Mouse (Mus musculus) layer of hippocampus, postnatal 36 days (tissue): ENCODE results near the gene Clhc1. TPM values are rescaled to one million over a fixed set of nuclear protein-coding genes. Genes with fewer than 3 reads are reported as not detected.
A peak's percentile ranks its signal among the peaks of the same experiment; 100 is the strongest.
"Not testable (repeated sequence)": the region's sequence is repeated elsewhere in the genome, so short reads cannot be mapped to it uniquely, and the experiment has no call there.

ENCODE experiments used
- DNase-seq, 2 experiments: peaks; one replicate each; pipeline ENCODE4 v3.0.0; 2022
- total RNA-seq, 2 experiments: library from RNA; stranded (reverse); gene quantifications; 2 replicates each; pipeline ENCODE4 v1.2.3; 2021

Gene Clhc1
- total RNA-seq: under 1 TPM; 0.22 to 0.43 TPM

DNA sequence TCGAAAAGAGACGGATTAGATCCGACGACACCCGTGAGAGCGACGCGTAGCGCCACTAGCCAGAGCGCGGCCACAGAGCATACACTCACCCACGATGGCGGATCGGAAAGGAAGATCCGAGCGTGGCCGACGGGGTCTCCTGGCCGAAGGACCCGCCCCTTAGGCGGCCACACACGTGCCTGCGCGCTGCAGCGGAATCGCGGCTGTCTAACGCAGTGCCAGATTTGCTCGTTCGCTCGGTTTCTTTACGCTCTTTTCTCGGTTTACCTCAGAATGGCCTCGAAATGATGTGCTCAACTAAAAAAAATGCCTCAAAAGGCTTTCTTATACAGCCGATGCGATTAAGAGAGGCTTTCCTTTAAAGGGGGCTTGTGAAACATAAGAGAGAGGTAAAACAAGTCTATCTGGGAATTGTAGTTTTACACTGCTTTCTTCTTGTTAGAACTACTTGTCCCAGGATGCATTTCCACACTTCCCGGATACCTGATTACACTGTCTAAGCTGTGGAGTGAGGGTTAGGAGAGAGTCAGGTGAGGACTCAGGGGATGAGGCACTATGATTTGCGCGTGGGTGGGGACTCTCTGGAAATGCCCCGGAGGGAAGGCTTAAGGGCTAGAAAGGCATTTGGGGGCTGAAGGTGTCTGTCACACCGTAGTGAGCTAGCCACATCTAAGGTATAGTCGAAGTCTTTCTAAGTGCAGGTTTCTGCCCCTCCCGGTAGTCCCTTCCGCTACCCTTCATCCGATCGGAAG, at the start of gene Clhc1, which contains the start of gene Rps27a:
Gene Clhc1, plus strand, starts transcription at position 199 of the 752 bp plus-strand sequence.
Gene Rps27a, minus strand, starts transcription at position 358 of the 752 bp plus-strand sequence.
- DNase-seq: peak; percentile 92 to 93

DNA sequence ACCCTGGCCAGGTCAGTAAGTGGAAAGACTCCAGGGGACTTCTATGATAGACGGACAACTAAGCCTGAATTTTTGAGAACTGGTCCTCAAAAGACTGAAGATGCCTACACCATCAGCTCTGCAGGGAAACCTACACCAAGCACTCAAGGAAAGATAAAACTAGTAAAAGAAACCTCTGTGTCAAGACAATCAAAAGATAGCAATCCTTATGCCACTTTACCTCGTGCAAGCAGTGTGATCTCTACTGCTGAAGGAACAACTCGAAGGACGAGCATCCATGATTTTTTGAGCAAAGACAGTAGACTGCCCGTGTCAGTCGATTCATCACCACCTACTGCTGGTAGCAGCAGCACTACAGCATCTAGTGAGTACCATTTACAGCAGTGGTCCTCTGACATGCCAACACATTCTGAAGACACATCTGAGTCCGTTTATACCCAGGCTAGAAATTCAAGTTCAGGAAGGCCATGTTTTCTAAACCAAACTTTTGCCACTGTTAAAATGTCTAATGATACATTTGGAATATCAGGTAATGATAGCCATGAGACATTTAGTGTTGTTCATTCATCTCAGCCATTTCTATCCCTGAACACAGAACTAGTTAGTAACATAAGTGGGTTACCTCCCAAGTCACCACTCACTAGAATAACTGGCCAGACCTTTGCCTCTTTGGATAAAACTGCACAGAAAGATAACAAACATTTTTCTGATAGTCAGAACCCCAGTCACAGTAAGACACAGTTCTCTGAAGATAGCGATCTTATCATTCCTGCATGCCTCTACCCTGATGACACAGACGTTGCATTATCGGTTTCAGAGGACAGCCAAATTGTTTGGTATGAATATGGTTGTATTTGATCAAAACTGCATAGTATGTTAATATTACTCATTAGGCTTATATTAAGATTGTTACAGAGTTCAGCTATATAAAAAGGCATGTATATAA, 43.5 kb upstream of the Clhc1 start:
- DNase-seq: no peak

DNA sequence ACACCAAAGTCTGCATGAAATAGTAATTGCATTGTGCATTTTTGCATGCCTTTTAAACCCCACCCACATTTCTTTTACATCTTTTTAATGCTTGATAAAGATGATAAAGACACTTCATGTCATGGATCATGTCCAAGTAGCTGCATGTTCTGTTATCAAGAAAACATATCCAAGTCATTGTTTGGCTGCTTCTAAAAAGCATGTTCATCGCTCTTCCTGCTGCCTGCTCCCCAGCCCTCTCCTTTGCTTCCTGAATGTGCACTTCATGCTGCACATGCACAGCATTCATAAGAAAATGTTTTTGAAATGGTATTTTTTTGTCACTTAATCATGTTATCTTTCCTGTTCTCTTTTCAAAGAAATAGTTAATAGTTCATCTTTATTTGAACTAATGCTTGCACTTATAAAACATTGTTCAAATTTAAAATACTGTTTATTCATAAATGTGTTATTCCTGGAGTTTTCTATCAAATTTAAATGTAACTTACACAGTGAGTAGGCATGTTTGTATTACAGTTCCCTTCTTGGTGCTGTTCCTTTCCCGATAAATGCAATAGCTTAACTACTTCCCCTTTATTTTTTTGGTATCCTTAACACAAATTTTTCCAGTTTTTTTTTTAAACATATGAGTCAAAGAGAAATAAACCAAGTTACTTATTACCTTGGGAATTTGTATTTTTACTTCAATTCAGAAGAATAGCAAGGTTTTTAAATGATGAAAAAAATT, 42.7 kb upstream of the Clhc1 start:
- no peak for DNase-seq

DNA sequence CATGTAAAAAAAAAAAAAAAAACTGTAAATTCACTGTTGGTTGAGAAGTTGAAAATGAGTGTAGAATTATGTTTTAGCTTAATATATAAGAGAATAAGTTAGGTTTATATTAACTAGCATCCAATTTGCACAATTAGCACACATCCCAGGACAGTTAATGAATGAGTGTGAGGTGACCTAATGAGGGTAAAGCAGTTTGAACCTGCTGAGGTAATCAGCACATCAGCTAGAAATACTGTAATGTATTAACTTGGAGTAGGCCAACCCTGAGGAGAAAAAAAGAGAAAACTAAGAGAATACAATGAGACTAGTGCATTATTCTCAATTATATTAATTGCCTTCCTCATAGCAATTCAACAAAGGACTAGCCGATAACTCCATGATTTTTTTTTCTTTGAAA, 38.3 kb upstream of the Clhc1 start:
- no peak for DNase-seq

DNA sequence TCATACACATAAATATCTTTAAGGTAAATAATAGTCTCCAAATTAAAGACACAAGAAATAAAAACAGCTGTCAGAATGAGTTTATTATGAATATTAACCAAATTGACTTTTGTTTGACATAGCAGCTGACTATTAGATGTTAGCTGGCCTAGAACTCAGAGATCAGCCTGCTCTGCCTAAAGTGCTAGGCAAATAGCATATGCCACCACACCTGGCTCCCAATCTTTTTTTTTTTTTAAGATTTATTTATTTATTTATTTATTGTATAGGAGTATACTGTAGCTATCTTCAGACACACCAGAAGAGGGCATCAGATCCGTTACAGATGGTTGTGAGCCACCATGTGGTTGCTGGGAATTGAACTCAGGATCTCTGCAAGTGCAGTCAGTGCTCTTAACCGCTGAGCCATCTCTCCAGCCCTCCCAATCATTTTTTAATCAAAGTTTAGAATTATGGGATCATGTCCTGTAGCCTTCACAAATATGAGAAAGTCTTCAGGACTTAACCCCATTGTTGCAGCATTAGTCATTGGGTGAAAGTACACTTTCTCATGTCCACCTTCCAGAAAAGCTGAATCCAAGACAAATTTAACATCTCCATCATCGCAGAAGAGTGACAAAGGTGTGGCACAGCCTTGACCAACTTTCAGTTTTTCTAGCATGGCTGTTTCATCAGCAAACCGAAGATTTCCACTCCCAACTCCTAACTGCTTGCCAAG, 34.8 kb upstream of the Clhc1 start:
- no peak for DNase-seq

DNA sequence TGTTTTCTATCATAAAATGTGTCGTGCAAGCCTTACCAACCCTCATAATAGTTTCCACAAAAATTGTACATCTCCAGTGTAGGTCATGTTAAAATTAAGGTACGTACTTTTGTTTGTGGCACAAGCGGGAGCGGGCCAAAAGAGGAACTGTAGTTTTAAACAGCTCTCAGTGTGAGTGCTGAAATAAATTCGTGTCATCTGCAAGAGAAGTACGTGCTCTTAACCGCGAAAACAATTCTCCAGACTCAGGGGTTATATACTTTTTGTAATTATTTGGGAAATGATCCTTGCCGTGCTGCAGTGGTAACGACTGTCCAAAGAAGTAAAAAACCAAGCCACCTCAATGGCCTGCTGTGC, 33.4 kb upstream of the Clhc1 start:
- no peak for DNase-seq

DNA sequence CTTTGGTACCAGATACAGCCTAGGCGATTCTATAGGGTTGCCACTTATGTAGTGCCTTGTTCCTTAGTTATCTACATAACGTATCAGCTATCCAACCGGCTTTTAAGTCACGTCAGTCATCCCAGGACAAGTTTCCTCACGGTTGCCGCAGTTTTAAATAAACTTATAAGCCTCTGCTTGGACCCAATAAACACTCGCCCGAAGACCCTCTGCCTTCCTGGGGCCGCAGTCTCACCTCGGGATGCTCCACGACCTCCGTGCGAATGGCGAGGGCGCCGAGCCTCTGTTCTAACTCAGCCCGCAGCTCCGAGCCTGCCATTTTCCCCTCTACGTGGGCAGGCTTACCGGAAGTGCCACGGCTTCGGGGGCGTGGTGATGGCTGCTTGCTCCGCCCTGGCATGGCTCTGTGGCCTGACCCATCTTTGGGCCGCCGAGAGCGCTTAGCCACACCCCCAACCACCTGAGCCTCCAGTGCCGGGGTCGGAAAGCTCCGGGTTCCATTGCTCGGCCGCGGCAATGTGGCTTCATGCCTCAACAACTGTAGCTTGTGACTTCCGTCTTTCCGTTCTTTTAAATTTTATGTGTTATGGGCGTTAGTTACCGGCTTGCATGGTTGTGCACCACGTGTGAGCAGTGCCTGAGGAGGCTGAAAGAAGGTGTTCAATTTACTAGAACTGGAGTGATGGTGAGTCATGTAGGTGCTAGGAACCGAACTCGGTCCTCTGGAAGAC, 32.9 kb upstream of the Clhc1 start, which contains the start of gene Prorsd1:
Gene Prorsd1, minus strand, starts transcription at position 352 of the 731 bp plus-strand sequence.
- DNase-seq: peak; percentile 67 to 72

DNA sequence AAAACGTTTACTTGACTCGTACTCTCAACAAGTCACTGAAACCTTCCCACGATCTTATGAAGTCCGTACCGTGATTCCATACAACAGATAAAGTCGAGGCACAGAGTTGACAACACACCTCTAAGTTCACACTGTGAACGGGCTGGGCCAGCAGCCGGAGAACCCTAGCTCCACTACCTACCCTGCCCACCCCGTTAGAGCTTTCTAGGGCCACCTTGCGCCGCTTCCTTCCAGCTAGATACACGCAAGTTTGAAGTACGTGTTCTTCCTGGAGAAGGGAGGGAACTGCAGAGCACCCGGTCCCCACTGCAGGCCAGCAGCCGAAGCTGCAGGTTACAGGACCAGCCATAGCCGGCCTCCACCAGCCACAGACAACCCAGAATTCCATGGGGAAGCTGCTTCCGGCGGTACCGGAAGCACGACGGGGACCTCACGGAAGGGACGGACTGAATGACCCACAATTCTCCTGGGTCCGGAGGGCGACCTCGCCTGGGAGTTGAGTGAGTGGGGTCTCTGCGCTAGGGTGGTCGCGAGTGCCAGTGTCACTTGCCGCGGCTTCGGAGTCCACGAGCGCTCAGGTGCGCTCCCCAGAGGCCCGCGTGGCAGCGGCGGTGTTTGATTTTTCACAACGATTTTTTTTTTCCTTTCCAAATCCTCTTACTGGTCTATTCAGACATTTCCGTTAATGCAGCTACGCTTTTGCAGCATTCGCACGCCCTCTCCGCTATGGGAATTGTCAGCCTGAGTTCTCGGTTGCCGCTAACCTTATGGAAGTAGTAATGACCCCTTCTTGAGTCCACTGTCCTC, 21.6 kb upstream of the Clhc1 start, which contains the start of gene Mtif2:
Gene Mtif2, plus strand, starts transcription at position 421 of the 807 bp plus-strand sequence.
- DNase-seq: peak; percentile 79

DNA sequence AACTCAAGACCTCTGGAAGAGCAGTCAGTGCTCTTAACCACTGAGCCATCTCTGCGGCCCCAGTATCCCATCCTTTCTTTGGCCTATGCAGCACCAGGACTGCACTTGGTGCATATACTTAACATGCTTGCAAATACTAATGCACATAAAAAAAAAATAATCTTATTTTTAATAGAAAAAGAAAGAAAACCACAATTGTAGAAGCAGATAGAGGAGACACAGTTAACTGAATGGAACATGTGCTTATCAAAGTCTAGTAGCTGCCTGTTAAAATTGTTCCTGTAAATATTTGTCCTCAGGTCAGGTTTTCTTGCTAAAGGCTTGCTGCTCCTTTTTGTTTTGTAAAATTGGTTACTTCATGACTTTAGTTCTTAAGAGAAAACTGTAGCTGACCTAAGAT, 9.5 kb upstream of the Clhc1 start:
- no peak for DNase-seq

DNA sequence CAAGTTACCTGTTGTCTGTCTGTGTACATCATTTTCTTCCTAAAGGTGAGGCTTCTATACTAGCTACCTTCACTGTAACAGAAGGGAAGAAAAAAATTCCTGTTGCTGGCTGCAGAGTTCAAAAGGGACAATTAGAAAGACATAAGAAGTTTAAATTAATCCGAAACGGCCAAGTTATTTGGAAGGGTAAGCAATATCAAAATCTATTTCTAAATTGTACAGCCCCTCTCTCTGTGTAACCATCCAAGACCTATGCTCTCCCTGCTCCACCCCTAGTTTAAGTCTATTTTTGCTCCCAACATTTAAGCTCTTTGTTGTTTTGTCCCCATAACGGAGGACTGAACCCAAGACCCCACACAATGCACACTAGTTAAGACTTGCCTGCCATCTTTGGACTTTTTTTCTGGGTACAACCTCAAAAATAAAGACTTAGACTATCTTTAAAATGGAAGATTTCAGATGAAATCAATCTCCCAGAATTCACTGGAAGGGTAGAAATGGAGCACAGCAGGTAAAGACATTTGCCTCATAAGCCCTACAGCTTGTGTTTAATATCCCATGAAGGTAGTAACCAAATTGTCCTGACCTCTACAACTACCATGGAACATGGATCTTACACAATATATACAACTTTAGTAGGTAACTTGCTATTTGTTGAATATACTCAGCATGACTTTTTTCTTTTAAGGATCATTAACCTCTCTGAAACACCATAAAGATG, 3.4 kb upstream of the Clhc1 start:
- DNase-seq: no peak

DNA sequence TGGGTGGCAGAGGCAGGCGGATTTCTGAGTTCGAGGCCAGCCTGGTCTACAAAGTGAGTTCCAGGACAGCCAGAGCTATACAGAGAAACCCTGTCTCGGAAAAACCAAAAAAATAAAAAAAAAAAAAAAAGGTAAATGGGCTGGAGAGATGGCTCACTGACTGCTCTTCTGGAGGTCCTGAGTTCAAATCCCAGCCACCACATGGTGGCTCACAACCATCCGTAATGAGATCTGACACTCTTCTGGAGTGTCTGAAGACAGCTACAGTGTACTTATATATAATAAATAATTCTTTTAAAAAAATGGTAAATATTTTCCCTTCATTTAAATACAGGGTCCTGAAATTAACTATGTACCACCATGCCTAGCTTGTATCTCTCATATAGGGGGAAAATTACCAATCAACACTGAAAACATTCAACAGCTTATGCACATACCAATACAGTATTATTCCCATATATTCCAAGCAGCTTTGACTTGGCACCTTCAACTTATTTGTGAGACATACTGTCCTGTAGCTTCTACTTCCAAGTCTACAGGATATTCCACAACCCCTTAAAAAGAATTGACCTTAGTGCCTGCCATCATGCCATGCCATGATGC, 2.5 kb upstream of the Clhc1 start:
- not testable (repeated sequence) for DNase-seq

DNA sequence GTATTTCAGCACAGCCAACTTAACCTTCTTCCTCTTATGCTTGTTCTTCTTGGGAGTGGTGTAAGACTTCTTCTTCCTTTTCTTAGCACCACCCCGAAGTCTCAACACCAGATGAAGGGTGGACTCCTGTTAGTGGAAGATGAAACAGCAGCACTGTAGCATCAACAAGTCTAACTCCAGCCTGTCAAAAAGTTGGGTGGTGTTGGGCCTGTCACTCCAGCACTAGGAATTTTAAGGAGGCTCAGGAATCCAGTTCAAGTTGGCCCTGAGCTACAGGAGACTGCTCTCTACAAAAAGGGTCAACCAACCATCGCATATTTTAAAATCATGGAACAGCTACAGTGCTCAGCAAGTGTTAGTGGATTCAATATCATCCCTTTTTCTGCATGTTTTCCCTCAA, 1.5 kb upstream of the Clhc1 start:
- not testable (repeated sequence) for DNase-seq

DNA sequence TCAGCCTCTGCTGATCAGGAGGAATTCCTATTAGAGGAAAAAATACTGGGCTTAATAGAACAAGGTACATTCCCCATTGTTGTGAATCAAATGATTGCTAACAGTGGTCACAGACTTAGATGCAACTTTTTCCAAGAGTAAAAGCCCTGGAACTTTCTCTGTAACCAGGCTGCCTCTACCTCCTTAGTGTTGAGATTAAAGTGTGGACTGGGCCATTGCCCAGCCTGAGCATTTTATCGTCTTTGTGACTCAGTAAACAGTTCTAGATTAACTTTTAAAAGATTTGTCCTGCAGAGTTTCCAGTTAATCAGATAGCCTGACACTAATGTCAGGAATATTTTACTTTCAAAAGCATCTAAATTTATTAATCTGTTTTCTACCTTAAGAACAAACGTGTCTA, 988 bp upstream of the Clhc1 start:
- DNase-seq: no peak

DNA sequence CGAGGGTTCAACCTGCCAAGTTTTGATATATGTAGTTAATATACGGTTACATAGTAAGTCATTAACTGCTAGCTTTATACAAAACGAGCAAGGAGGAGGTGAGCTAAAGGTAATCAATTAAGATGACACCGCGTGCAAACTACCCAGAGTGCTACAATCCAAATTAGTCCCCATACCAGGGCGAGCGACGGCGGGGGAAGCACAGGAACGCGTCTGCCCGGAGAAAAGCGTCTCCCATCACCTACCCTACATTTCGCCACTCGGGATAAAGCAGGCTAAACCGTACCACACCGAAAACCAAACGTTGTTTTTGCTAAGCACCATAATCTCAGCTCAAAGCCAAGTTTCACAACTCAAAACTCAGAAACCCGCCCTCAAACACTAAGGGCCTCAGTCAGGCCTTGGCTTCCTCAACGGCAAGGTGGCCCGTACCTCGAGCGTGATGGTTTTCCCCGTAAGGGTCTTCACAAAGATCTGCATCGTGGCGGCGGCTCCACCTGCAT, 450 bp upstream of the Clhc1 start:
- no peak for DNase-seq

DNA sequence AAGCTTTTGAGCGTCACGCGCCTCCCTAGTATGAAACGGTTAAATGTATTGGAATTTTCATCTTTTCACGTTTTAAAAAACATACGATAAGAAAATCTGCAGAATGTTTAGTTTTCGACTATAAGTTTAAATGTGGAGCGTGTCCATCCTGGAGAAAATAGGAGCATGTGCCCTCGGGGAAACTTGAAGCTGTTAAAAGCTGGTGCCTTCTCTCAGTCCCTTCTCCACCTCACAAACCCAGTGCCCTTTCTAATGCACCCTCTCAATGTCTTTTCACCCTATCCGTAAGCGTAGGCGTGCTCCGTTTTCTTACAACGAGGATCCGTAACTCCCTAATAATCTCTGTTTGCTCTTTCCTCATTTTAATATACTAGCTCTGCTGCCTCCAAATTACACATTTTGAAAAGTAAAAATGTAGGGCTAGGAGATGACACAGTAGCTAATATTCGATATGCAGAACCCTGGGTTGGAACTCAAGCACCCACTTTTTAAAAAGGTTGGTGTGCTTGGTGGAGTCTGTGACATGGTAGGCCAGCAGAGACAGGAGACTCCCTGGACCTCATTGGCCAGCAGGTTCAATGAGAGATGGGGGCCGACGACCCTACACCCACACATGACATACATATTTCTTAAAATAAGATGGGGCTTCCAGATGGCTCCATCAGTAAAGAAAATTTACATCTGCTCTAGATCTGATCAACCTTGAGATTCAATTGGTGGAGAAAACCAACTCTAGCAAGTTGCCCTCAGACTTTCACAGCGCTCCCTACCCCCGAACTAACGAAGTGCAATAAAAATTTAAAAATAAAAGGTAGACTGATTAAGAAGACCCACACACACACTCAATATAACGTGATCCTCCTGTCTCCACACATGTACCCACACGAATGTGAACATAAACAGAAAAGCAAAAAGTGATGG, 1.0 kb downstream of the Clhc1 start:
- no peak for DNase-seq

DNA sequence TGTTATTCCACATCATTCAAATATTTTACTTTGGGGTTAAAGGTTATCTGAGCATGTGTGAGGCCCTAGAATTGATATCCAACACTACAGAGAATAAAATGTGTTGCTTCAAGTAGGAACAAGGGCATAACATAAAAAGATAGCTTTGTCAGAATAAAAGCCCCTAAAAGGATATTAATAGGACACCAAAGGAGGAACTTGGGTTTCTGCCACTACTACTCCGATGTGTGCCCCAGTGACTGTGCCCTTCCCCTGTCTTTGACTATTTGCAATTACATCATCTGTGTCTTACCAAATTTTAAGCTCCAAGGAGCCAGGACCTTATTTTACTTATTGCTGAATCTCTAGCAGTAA, 1.7 kb downstream of the Clhc1 start:
- no peak for DNase-seq

DNA sequence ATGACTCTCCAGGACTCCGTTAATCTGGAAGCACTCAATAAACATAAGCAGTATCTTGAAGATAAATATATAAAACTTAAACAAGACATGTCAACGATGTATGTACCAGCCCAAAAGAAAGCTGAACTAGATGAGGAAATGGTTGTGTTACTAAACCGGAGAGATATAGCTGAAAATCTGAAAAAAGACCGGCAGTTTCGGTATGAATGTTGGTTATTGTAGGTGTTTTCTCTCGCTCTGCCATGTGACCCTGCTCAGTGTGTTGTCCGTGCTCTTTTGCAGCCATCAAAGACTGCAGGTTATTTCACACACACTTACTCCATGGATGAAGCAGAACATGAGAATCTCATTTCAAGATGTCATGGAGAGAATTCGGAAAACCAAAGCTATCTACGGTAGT, 12.7 kb downstream of the Clhc1 start:
- no peak for DNase-seq

DNA sequence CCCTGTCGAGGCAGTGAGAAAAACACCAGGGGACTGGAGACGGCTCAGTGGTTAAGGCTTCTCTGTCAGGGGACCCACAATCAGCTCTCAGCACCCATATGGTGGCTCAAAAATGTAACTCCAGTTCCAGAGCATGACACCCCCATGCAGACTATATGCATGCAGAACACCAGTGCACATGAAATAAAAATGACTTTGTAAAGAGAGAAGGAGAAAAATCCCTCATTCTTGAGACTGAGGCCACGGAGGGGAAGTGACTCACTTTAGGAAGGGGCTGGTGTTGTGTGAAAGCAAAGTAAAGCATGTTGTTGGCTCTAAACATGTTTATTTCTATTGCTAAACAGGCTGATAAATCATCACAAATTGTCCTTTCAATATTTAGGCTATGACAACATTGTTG, 13.2 kb downstream of the Clhc1 start:
- no peak for DNase-seq
